Mouse (Mus musculus): ENCODE results near the gene Gm20737.
"Not testable (repeated sequence)": the region's sequence is repeated elsewhere in the genome, so short reads cannot be mapped to it uniquely, and the experiment has no call there.

Gm20737 gene

DNA sequence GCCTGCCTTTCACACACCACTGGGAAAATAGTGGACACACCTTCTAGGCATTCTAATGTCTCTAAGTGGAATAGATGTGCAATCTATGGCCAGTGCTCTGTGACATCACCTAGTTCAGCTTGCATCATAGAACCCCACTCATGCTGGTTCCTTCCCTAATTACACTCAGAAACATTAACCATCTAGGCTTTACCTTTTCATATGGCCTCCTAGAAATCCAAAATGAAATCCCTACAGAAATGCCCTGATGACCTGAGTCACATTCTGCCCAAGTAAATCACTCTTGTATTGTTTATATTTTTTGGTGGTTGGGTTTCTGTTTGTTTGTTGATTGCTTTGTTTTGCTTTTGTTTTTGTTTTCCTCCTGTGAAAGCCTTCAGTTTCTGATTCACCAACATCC lies at the start of gene Gm20737:
Gene Gm20737 (minus strand): TSS at position 101 of the 400 bp plus-strand sequence.
- not testable (repeated sequence) for DNase-seq (ENCODE audit: low spot score)

DNA sequence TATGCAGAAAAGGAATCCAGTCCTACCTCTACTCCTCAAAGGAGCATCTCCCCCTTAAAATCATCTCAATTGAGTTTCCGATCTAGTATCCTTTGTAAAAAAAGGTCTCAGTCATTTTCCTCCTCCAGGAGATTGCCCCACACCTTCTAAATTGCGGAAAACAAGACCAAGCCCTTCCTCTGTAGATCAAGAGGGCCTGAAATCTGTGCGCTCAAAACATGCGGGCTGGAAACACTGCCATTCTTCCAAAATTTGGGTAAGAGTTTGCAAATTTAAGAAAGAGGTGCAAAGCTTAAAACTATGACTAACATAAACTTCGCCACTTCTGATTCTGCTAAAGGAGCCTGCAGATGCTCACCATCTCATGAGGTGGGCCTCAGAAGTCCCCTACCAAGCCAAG lies 17.3 kb upstream of the Gm20737 start, which contains the start of gene Gm21775:
Gene Gm21775 (plus strand): TSS at position 301 of the 400 bp plus-strand sequence.
- DNase-seq (ENCODE audit: low spot score), result not testable (repeated sequence)
